Mouse (Mus musculus) intestine, embryonic 15.5 days (tissue): Measurements from ENCODE around the gene Rtn4. TPM values are rescaled to one million over a fixed set of nuclear protein-coding genes. Genes with fewer than 3 reads are reported as not detected.

Experiments used
- polyA plus RNA-seq: library from polyadenylated mRNA; unstranded; fragments of >200 nt; fragmentation: Nextera tagmentation; extraction: Ambion mirVana; gene quantifications from 2 replicates; pipeline ENCODE4 v1.2.1, GENCODE M21; 2015

Gene Rtn4
- polyA plus RNA-seq, 1 experiment from 2014 or later = 51.0 TPM

Other genes with a start within 250 kb of the Rtn4 start
- gene Prorsd1, start 177.9 kb upstream of the Rtn4 start, polyA plus RNA-seq = 22.4 and 24.0 TPM in 2 replicates
- gene Mtif2, start 166.5 kb upstream of the Rtn4 start, polyA plus RNA-seq = 42.4 and 44.1 TPM in 2 replicates
- 0.18 TPM in 1 of 2 replicates, not detected in the other for gene Clhc1, start 145.0 kb upstream of the Rtn4 start, polyA plus RNA-seq
- 1,060 and 1,132 TPM in 2 replicates for gene Rps27a, start 144.8 kb upstream of the Rtn4 start, polyA plus RNA-seq
- gene 4931440F15Rik, start 132.7 kb downstream of the Rtn4 start, polyA plus RNA-seq = 0.06 and 0.10 TPM in 2 replicates